Mouse (Mus musculus) olfactory bulb, adult 2 months (tissue): ENCODE measurements around the gene 2010300C02Rik. TPM values are rescaled to one million over a fixed set of nuclear protein-coding genes. Genes with fewer than 3 reads are reported as not detected.
"Not testable (repeated sequence)": the region's sequence is repeated elsewhere in the genome, so short reads cannot be mapped to it uniquely, and the experiment has no call there.

Experiments
- H3K27ac ChIP-seq: fragments of 200-500 bp; 2 replicates; pipeline ENCODE4 v1.5.1; 2012; ENCODE audit warnings: low read depth, low read length; ENCODE audit not compliant: insufficient read depth
- H3K4me1 ChIP-seq: fragments of 200-500 bp; 2 replicates; pipeline ENCODE4 v1.6.1; 2012; ENCODE audit warnings: low read length; ENCODE audit not compliant: control insufficient read depth, insufficient read depth
- H3K4me3 ChIP-seq: fragments of 200-500 bp; 2 replicates; pipeline ENCODE4 v1.5.1; 2012; ENCODE audit warnings: mild to moderate bottlenecking, low read depth, low read length, moderate library complexity; ENCODE audit not compliant: insufficient read depth
- CTCF ChIP-seq: fragments of 200-500 bp; IDR thresholded peaks from 2 replicates; pipeline ENCODE4 v1.5.1; 2012; ENCODE audit warnings: low read depth, mild to moderate bottlenecking, low read length, moderate library complexity; ENCODE audit not compliant: insufficient read depth
- POLR2A ChIP-seq: fragments of 200-500 bp; IDR thresholded peaks from 2 replicates; pipeline ENCODE4 v1.6.1; 2012; ENCODE audit warnings: mild to moderate bottlenecking, low read depth, low read length, moderate library complexity; ENCODE audit not compliant: insufficient read depth
- WGBS: fragments of 180-500 bp; shearing (Covaris S2); methylation state at CpG from one replicate; pipeline ENCODE4 v1.1.7; 2018; 5-methylcytosine and 5-hydroxymethylcytosine counted together
- polyA plus RNA-seq: library from polyadenylated mRNA; stranded (reverse); fragments of >200 nt; gene quantifications from 2 replicates; pipeline ENCODE4 v1.2.4, GENCODE M21; 2012; ENCODE audit warnings: low replicate concordance; ENCODE audit not compliant: missing spikeins, insufficient read depth, insufficient read length

The 2010300C02Rik gene
- polyA plus RNA-seq, 1 experiment = not detected

GRCm38 (mm10) chr1:37622049-37622448 is 97.8 kb downstream of the 2010300C02Rik start:
- Histone ChIP-seq H3K4me3 (no peak overlapping the region), H3K27ac (no peak overlapping the region), H3K4me1 (peaks cover 26% of the 10 kb centered on the region)
- no peak for TF ChIP-seq CTCF
- TF ChIP-seq POLR2A = no peak
- WGBS = 56% methylated on average over 6 of the region's 6 CpGs

GRCm38 (mm10) chr1:37619542-37619941 is 100.3 kb downstream of the 2010300C02Rik start:
- H3K27ac ChIP-seq = no peak overlapping the region
- 86% methylated on average over 1 of the region's 1 CpGs for WGBS
- H3K4me1 ChIP-seq = peaks cover 38% of the 10 kb centered on the region
- TF ChIP-seq CTCF (no peak), POLR2A (no peak)
- no peak overlapping the region for H3K4me3 ChIP-seq

DNA sequence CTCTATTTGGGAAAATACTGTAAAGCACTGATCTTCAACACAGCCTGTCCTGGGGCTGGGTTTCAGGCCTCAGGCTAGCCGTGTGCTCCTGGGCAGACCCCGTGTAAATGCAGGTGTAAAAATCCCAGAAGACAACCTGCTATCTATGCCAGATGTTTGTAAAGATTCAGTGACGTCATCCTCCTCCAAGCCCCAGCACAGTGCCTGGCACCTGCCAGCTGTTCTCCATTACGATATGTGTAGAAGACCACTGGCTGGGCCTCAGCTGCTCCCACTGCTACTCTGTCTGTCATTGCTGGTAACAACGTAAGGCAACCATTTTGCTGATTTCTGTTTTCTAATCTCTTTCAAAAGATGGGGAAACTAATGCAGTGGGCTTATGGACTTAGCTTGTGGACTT is 102.8 kb downstream of the 2010300C02Rik start:
- Histone ChIP-seq H3K27ac (no peak overlapping the region), H3K4me3 (no peak overlapping the region), H3K4me1 (peaks cover 35% of the 10 kb centered on the region)
- TF ChIP-seq POLR2A = no peak
- no peak for TF ChIP-seq CTCF
- 82% methylated on average over 5 of the region's 5 CpGs for WGBS

DNA sequence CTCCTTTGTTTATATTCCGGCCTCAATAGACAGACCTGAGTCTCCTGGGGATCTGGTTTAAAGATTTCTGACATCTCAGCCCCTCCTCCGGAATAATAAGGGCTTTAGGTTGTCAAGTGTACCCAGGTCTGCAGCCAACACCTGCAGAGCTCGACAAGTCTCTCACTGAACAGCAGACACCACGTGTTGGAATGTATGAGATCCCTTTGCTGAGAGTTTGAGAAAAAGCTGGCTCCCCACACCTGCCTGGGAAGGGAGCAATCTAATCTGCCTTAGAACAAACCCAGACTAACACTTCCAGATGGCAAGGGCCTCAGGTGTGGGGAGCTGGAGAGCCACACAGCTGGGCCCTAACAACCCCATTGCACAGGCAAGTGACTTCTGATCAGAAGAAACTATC is 103.3 kb downstream of the 2010300C02Rik start:
- WGBS = 36% methylated on average over 4 of the region's 4 CpGs
- TF ChIP-seq CTCF (no peak), POLR2A (no peak)
- H3K27ac ChIP-seq = no peak overlapping the region
- H3K4me1 ChIP-seq = peaks cover 32% of the 10 kb centered on the region
- no peak overlapping the region for H3K4me3 ChIP-seq

GRCm38 (mm10) chr1:37615290-37616040 is 104.4 kb downstream of the 2010300C02Rik start:
- WGBS = 84% methylated on average over 12 of the region's 12 CpGs
- TF ChIP-seq POLR2A (no peak), CTCF (no peak)
- Histone ChIP-seq H3K4me3 (no peak overlapping the region), H3K27ac (no peak overlapping the region), H3K4me1 (peaks cover 30% of the 10 kb centered on the region)

DNA sequence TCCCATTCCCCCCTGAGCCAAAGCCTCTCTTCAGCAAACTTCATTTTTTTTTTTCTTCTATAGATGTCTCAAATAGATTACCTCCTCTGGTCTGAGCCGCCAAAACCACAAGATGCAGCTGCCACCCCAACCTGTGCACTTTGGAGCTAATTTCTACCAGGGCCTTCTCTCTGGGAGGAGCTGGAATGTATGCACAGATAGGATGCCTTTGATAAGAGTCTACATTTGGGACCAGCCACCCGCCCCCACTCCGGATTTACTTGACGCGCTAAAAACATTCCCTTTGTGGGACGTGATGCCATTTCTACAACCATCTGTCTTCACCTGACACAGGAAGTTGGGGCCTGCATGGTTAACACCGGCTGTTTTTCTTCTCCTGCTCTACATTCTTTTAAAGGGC is 105.0 kb downstream of the 2010300C02Rik start:
- WGBS = 68% methylated on average over 7 of the region's 7 CpGs
- peaks cover 30% of the 10 kb centered on the region for H3K4me1 ChIP-seq
- H3K4me3 ChIP-seq = no peak overlapping the region
- H3K27ac ChIP-seq = no peak overlapping the region
- TF ChIP-seq CTCF = no peak
- TF ChIP-seq POLR2A = no peak

GRCm38 (mm10) chr1:37614130-37614529 is 105.8 kb downstream of the 2010300C02Rik start:
- TF ChIP-seq CTCF = no peak
- TF ChIP-seq POLR2A = no peak
- H3K4me1 ChIP-seq = peaks cover 24% of the 10 kb centered on the region
- no peak overlapping the region for H3K4me3 ChIP-seq
- WGBS = 42% methylated on average over 15 of the region's 15 CpGs
- H3K27ac ChIP-seq = no peak overlapping the region

- Histone ChIP-seq H3K4me1 (peaks cover 12% of the 10 kb centered on the region), H3K27ac (no peak overlapping the region), H3K4me3 (no peak overlapping the region)
- TF ChIP-seq CTCF (no peak), POLR2A (no peak)
- WGBS = 72% methylated on average over 6 of the region's 6 CpGs
Measured at GRCm38 (mm10) chr1:37611032-37611431, 108.9 kb downstream of the 2010300C02Rik start.

GRCm38 (mm10) chr1:37610242-37610641 is 109.6 kb downstream of the 2010300C02Rik start:
- Histone ChIP-seq H3K27ac (no peak overlapping the region), H3K4me3 (no peak overlapping the region), H3K4me1 (peaks cover 9% of the 10 kb centered on the region)
- TF ChIP-seq CTCF (no peak), POLR2A (no peak)
- WGBS = 54% methylated on average over 4 of the region's 4 CpGs

DNA sequence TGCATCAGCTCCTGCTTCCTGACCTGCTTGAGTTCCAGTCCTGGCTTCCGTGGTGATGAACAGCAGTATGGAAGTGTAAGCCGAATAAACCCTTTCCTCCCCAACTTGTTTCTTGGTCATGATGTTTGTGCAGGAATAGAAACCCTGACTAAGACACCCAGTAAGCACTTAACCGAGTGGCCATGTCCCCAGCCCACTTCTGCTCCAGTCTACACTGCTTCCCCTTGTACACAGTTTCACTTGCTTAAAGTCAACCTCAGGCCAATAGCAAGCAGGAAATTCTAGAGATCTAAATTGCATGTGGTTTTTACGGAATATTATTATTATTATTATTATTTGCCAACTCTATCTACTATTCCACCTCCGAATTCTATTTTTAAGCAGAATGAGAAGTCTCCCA is 114.2 kb downstream of the 2010300C02Rik start:
- H3K27ac ChIP-seq, H3K4me3 ChIP-seq: not testable (repeated sequence)
- 90% methylated on average over 5 of the region's 5 CpGs for WGBS
- peaks cover 11% of the 10 kb centered on the region for H3K4me1 ChIP-seq
